Mouse (Mus musculus): Measurements from ENCODE around the gene Arntl. TPM values are rescaled to one million over a fixed set of nuclear protein-coding genes. Genes with fewer than 3 reads are reported as not detected.

Gene Arntl
- total and polyA plus RNA-seq, 2 experiments from 2014 or later = 19.8 to 29.9 TPM

DNA sequence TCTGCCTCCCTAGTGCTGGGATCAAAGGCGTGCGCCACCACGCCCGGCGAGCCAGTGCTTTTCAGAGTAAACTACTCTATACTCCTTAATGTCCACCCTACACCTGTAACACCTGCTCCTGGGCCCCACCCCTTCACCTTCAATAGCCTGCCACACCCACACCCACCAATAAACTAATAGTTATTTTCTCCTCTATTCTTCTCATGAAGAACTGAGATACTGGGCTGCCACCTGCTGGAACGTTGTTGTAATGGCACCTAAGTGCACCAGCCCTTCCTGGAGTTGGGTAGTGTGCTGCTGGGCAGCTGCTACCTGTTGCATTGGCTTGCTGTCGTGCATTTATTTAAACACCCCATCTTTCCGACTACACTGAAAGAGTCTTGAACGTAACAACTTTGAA is 61.0 kb downstream of the Arntl start:
- 81% methylated on average over 9 of the region's 9 CpGs for WGBS
- H3K4me1 ChIP-seq (ENCODE audit: insufficient read depth, low read length) = peaks cover 9% of the 10 kb centered on the region
- DNase-seq (ENCODE audit: low spot score) = peak; percentile 80
- H3K27ac ChIP-seq = no peak overlapping the region
- no peak for ATAC-seq
- H3K9ac ChIP-seq (replicated peaks; ENCODE audit: low read length) = no peak overlapping the region
- no peaks in the 10 kb centered on the region for H3K9me3 ChIP-seq (ENCODE audit: low read length)
- no peaks in the 10 kb centered on the region for H3K36me3 ChIP-seq (ENCODE audit: insufficient read depth, low read length)
- no peak overlapping the region for H3K4me3 ChIP-seq (ENCODE audit: low read length)
- no peak overlapping the region for H3K4me2 ChIP-seq (ENCODE audit: low read depth, low read length)
- no peaks in the 10 kb centered on the region for H3K27me3 ChIP-seq (ENCODE audit: insufficient read depth, low read length)
- peak; percentile 84 for TF ChIP-seq CTCF (IDR thresholded peaks at IDR 0.05; ENCODE audit: low read depth)

DNA sequence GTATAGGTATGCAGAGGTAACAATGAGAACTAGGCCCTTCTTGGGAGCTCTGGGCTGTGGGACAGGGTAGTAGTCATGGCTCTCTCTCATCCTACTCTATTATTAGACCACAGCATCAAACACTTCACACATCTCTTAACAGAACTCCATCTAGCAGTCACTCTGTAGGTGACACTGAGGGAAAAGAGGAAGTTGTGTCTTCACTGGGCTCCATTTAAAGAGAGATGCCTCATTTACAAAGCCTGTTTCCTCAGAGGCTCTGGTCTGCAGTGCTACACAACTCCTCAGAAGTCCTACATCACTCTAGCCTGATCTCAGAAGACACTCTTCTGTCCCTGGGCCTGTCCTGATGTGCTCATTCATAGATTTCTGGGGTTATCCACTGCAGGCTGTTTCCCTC is 61.8 kb downstream of the Arntl start:
- Histone ChIP-seq H3K36me3 (ENCODE audit: insufficient read depth, low read length) (no peaks in the 10 kb centered on the region), H3K9ac (replicated peaks; ENCODE audit: low read length) (no peak overlapping the region), H3K27me3 (ENCODE audit: insufficient read depth, low read length) (no peaks in the 10 kb centered on the region), H3K4me3 (ENCODE audit: low read length) (no peak overlapping the region), H3K27ac (0 out of 2 replicates have a peak overlapping the region, but pooled peaks have one; percentile 32), H3K4me1 (ENCODE audit: insufficient read depth, low read length) (peaks cover 9% of the 10 kb centered on the region), H3K4me2 (ENCODE audit: low read depth, low read length) (no peak overlapping the region), H3K9me3 (ENCODE audit: low read length) (no peaks in the 10 kb centered on the region)
- no peak for DNase-seq (ENCODE audit: low spot score)
- ATAC-seq = no peak
- TF ChIP-seq CTCF (IDR thresholded peaks at IDR 0.05; ENCODE audit: low read depth) = no peak

- DNase-seq (ENCODE audit: low spot score) (peak; percentile 38), ATAC-seq (peak; percentile 34; the same call in 1 of the 2 replicates)
- H3K4me3 ChIP-seq (ENCODE audit: low read length) = no peak overlapping the region
- WGBS = 29% methylated on average over 3 of the region's 3 CpGs
- TF ChIP-seq CTCF (IDR thresholded peaks at IDR 0.05; ENCODE audit: low read depth) = no peak
- H3K9ac ChIP-seq (replicated peaks; ENCODE audit: low read length) = no peak overlapping the region
- no peaks in the 10 kb centered on the region for H3K36me3 ChIP-seq (ENCODE audit: insufficient read depth, low read length)
- peak overlapping the region; percentile 32; the same call in 1 of the 2 replicates for H3K27ac ChIP-seq
- H3K4me2 ChIP-seq (ENCODE audit: low read depth, low read length) = no peak overlapping the region
- H3K4me1 ChIP-seq (ENCODE audit: insufficient read depth, low read length) = peaks cover 9% of the 10 kb centered on the region
- no peaks in the 10 kb centered on the region for H3K9me3 ChIP-seq (ENCODE audit: low read length)
- H3K27me3 ChIP-seq (ENCODE audit: insufficient read depth, low read length) = no peaks in the 10 kb centered on the region
Measured at GRCm38 (mm10) chr7:113269921-113270320, 62.7 kb downstream of the Arntl start.

GRCm38 (mm10) chr7:113270551-113270950 is 63.3 kb downstream of the Arntl start:
- no peak overlapping the region for H3K4me2 ChIP-seq (ENCODE audit: low read depth, low read length)
- ATAC-seq (peak; percentile 54; the same call in 1 of the 2 replicates), DNase-seq (ENCODE audit: low spot score) (peak; percentile 83)
- no peak for TF ChIP-seq CTCF (IDR thresholded peaks at IDR 0.05; ENCODE audit: low read depth)
- H3K9me3 ChIP-seq (ENCODE audit: low read length) = no peaks in the 10 kb centered on the region
- no peak overlapping the region for H3K4me3 ChIP-seq (ENCODE audit: low read length)
- peak overlapping the region; percentile 32; the same call in 1 of the 2 replicates for H3K27ac ChIP-seq
- WGBS = 47% methylated on average over 10 of the region's 10 CpGs
- peaks cover 9% of the 10 kb centered on the region for H3K4me1 ChIP-seq (ENCODE audit: insufficient read depth, low read length)
- no peak overlapping the region for H3K9ac ChIP-seq (replicated peaks; ENCODE audit: low read length)
- no peaks in the 10 kb centered on the region for H3K36me3 ChIP-seq (ENCODE audit: insufficient read depth, low read length)
- H3K27me3 ChIP-seq (ENCODE audit: insufficient read depth, low read length) = no peaks in the 10 kb centered on the region

DNA sequence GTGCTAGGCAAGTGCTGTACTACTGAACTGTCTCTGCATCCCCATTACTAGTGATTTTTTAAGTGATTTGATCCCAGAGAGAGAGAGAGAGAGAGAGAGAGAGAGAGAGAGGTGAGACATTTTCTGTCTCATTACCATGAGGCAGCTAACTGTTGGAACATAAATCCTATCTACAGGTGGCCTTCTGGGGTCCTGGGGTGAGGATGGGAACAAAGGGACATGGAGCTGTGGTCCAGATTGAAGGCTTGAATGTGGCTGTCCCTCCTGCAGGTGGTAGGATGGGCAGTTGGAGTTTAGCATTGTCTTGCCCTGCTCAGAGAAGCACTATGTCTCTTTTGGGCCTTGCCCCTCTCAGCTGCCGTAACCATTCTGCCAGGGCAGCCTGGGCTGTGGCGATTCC is 63.7 kb downstream of the Arntl start:
- TF ChIP-seq CTCF (IDR thresholded peaks at IDR 0.05; ENCODE audit: low read depth) = no peak
- peaks cover 9% of the 10 kb centered on the region for H3K4me1 ChIP-seq (ENCODE audit: insufficient read depth, low read length)
- H3K27ac ChIP-seq = no peak overlapping the region; the same call in 1 of the 2 replicates
- no peak overlapping the region for H3K4me3 ChIP-seq (ENCODE audit: low read length)
- H3K27me3 ChIP-seq (ENCODE audit: insufficient read depth, low read length) = no peaks in the 10 kb centered on the region
- DNase-seq (ENCODE audit: low spot score) (no peak), ATAC-seq (no peak)
- H3K9ac ChIP-seq (replicated peaks; ENCODE audit: low read length) = no peak overlapping the region
- H3K4me2 ChIP-seq (ENCODE audit: low read depth, low read length) = no peak overlapping the region
- no peaks in the 10 kb centered on the region for H3K36me3 ChIP-seq (ENCODE audit: insufficient read depth, low read length)
- WGBS = 58% methylated on average over 2 of the region's 2 CpGs
- H3K9me3 ChIP-seq (ENCODE audit: low read length) = no peaks in the 10 kb centered on the region

- no peak overlapping the region for H3K27ac ChIP-seq
- ATAC-seq (no peak), DNase-seq (ENCODE audit: low spot score) (no peak)
- H3K4me1 ChIP-seq (ENCODE audit: insufficient read depth, low read length) = peaks cover 9% of the 10 kb centered on the region
- no peaks in the 10 kb centered on the region for H3K9me3 ChIP-seq (ENCODE audit: low read length)
- TF ChIP-seq CTCF (IDR thresholded peaks at IDR 0.05; ENCODE audit: low read depth) = no peak
- WGBS = 65% methylated on average over 5 of the region's 6 CpGs
- no peaks in the 10 kb centered on the region for H3K27me3 ChIP-seq (ENCODE audit: insufficient read depth, low read length)
- H3K4me2 ChIP-seq (ENCODE audit: low read depth, low read length) = no peak overlapping the region
- H3K9ac ChIP-seq (replicated peaks; ENCODE audit: low read length) = no peak overlapping the region
- no peak overlapping the region for H3K4me3 ChIP-seq (ENCODE audit: low read length)
- H3K36me3 ChIP-seq (ENCODE audit: insufficient read depth, low read length) = no peaks in the 10 kb centered on the region
Measured at GRCm38 (mm10) chr7:113272338-113272997, 65.2 kb downstream of the Arntl start.

GRCm38 (mm10) chr7:113277245-113277644 is 70.0 kb downstream of the Arntl start:
- peak; percentile 78 for ATAC-seq
- H3K4me2 ChIP-seq (ENCODE audit: low read depth, low read length) = no peak overlapping the region
- peak; percentile 53 for DNase-seq (ENCODE audit: low spot score)
- no peaks in the 10 kb centered on the region for H3K36me3 ChIP-seq (ENCODE audit: insufficient read depth, low read length)
- TF ChIP-seq CTCF (IDR thresholded peaks at IDR 0.05; ENCODE audit: low read depth) = no peak
- H3K27me3 ChIP-seq (ENCODE audit: insufficient read depth, low read length) = no peaks in the 10 kb centered on the region
- no peaks in the 10 kb centered on the region for H3K9me3 ChIP-seq (ENCODE audit: low read length)
- peak overlapping the region; percentile 32; the same call in 1 of the 2 replicates for H3K27ac ChIP-seq
- no peak overlapping the region for H3K9ac ChIP-seq (replicated peaks; ENCODE audit: low read length)
- no peaks in the 10 kb centered on the region for H3K4me1 ChIP-seq (ENCODE audit: insufficient read depth, low read length)
- whole genome bisulfite sequencing = 42% methylated on average over 2 of the region's 2 CpGs
- H3K4me3 ChIP-seq (ENCODE audit: low read length) = no peak overlapping the region
